Mouse (Mus musculus) midbrain, embryonic 16.5 days (tissue): ENCODE results near the gene Gsto2. TPM values are rescaled to one million over a fixed set of nuclear protein-coding genes. Genes with fewer than 3 reads are reported as not detected.

Experiments used
- ATAC-seq: fragments of 200-750 bp; cut with Nextera tagmentation; 2 replicates; pipeline ENCODE4 v1.8.0; 2017; ENCODE audit warnings: moderate TSS enrichment
- H3K27ac ChIP-seq: fragments of 300-500 bp; sonication (generic); 2 replicates; pipeline ENCODE4 v1.5.1; 2014; ENCODE audit warnings: mild to moderate bottlenecking, low read length, mixed read lengths
- H3K27me3 ChIP-seq: fragments of 300-500 bp; sonication (generic); 2 replicates; pipeline ENCODE4 v1.6.1; 2014; ENCODE audit warnings: low read depth, low read length, mixed read lengths; ENCODE audit not compliant: control insufficient read depth, insufficient read depth
- H3K36me3 ChIP-seq: fragments of 300-500 bp; sonication (generic); 2 replicates; pipeline ENCODE4 v1.6.1; 2014; ENCODE audit warnings: mild to moderate bottlenecking, low read length, moderate library complexity, mixed read lengths; ENCODE audit not compliant: control insufficient read depth, insufficient read depth
- H3K4me1 ChIP-seq: fragments of 300-500 bp; sonication (generic); 2 replicates; pipeline ENCODE4 v1.6.1; 2014; ENCODE audit warnings: mild to moderate bottlenecking, low read length, mixed read lengths; ENCODE audit not compliant: control insufficient read depth, insufficient read depth
- H3K4me2 ChIP-seq: fragments of 300-500 bp; sonication (generic); 2 replicates; pipeline ENCODE4 v1.6.1; 2014; ENCODE audit warnings: mild to moderate bottlenecking, low read length, mixed read lengths
- H3K4me3 ChIP-seq: fragments of 300-500 bp; sonication (generic); 2 replicates; pipeline ENCODE4 v1.5.1; 2014; ENCODE audit warnings: low read depth, mild to moderate bottlenecking, low read length, moderate library complexity, mixed read lengths
- H3K9ac ChIP-seq: fragments of 300-500 bp; sonication (generic); 2 replicates; pipeline ENCODE4 v1.6.1; 2014; ENCODE audit warnings: low read depth, low read length, mixed read lengths
- H3K9me3 ChIP-seq: fragments of 300-500 bp; sonication (generic); replicated peaks from 2 replicates; pipeline ENCODE4 v1.6.1; 2014; ENCODE audit warnings: mild to moderate bottlenecking, low read length, mixed read lengths; ENCODE audit not compliant: control insufficient read depth, poor library complexity, severe bottlenecking
- WGBS: fragments of 180-500 bp; shearing (Covaris S2); extraction: QIAGEN DNeasy Blood & Tissue Kit; methylation state at CpG from one replicate; pipeline ENCODE4 v1.1.7; 2014; 5-methylcytosine and 5-hydroxymethylcytosine counted together
- polyA plus RNA-seq: library from polyadenylated mRNA; unstranded; fragments of >200 nt; fragmentation: Nextera tagmentation; extraction: Ambion mirVana; gene quantifications from 2 replicates; pipeline ENCODE4 v1.2.1, GENCODE M21; 2015

The Gsto2 gene
- polyA plus RNA-seq, 1 experiment from 2014 or later, result 1.0 TPM

DNA sequence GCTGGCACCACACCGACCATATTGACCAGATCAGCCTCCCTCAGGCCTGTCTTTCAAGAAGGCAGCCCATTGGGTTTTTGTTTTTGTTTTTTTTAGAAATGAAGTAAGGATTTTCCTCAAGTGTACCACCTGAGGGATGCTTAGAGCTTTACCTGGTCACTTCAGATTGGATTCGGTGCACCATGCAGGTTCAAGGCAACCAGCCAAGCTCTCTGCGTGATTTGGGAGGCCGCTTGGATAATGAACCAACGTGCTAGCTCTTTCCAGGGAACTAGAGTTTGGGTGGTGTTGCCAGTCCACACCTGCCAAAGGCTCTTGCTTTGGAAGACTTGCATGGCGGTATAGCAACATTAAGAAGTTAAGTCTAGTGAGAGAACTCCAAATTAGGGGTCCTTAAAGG is 27.8 kb downstream of the Gsto2 start:
- Histone ChIP-seq H3K27me3 (no peaks in the 10 kb centered on the region), H3K27ac (no peak overlapping the region), H3K4me2 (no peak overlapping the region), H3K36me3 (no peaks in the 10 kb centered on the region), H3K4me1 (no peaks in the 10 kb centered on the region), H3K4me3 (no peak overlapping the region), H3K9ac (no peak overlapping the region), H3K9me3 (no peaks in the 10 kb centered on the region)
- WGBS, result 92% methylated on average over 6 of the region's 6 CpGs
- no peak for ATAC-seq

- H3K4me2 ChIP-seq, result no peak overlapping the region
- H3K4me1 ChIP-seq, result no peaks in the 10 kb centered on the region
- no peak overlapping the region for H3K27ac ChIP-seq
- no peaks in the 10 kb centered on the region for H3K36me3 ChIP-seq
- no peak overlapping the region for H3K9ac ChIP-seq
- no peaks in the 10 kb centered on the region for H3K9me3 ChIP-seq
- H3K27me3 ChIP-seq, result no peaks in the 10 kb centered on the region
- H3K4me3 ChIP-seq, result no peak overlapping the region
- WGBS, result 93% methylated on average over 8 of the region's 8 CpGs
- no peak for ATAC-seq
These were observed 33.2 kb downstream of the Gsto2 start for GRCm38 (mm10) chr19:47898472-47899079.

- Histone ChIP-seq H3K4me2 (no peak overlapping the region), H3K27me3 (no peaks in the 10 kb centered on the region), H3K27ac (no peak overlapping the region), H3K9ac (no peak overlapping the region), H3K4me1 (no peaks in the 10 kb centered on the region), H3K4me3 (no peak overlapping the region), H3K9me3 (no peaks in the 10 kb centered on the region), H3K36me3 (no peaks in the 10 kb centered on the region)
- 64% methylated on average over 6 of the region's 6 CpGs for WGBS
- ATAC-seq, result no peak
These were observed 34.7 kb downstream of the Gsto2 start for GRCm38 (mm10) chr19:47900012-47900411.

DNA sequence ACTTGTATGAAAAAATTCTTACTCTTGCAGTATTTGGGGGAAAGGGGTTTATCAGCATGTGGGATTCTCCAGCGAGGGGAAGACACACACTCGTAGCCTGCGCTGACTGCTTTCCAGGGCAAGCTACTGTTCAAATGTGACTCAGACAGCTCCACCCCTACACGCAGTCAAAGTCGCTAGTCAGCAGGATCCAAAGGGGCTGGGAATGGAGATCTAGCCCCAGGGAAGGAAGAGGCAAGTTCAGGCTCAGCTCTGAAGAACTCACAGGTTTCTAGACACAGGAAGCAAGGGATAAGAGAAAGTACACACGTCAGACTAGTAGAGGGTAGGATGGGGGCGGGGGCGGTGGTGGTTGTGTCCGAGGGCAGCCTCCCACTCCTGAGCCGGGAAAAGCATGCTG is 35.2 kb downstream of the Gsto2 start:
- 87% methylated on average over 10 of the region's 10 CpGs for WGBS

DNA sequence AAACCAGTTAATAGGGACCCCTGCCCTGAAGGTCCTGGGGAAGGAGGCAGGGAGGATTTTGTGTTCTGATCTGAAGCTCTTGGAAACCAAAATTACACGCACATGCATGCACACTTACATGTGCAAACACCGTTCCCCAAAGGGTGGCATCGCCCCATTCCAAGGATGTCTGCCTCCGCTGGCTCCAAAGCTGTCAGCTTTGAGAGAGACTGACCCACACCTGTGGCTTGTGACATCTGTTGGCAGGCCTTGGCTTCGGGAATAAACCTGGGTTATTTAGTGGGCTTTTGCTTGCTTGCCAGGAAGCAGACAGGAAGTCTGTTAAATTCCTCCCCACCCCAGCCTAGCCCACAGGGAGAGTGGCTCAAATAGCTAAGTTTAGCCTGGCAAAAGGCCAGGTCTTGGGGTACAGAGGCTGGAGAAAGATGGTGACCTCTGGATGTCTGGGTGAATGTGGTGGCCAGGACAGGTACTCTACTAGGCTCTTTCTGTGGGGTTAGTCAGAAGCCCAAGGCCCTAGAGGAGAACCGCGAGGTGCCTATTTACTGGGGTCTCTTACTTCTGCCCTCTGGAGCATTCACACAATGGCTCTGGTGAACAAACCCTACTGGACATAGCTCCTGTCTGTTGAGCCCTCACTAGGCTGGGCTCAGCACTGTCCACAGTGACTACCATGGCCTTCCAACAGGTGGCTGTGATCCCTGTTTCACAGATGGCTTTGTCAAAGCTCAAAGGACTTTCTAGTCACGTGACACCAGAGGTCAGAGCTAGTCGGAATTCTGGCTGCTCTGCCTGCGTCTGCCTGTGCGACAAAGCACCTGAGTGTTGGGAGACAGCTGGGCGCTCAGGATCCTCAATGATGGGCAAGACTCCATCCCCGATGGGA is 37.2 kb downstream of the Gsto2 start:
- 77% methylated on average over 13 of the region's 13 CpGs for WGBS
- Histone ChIP-seq H3K36me3 (no peaks in the 10 kb centered on the region), H3K4me1 (no peaks in the 10 kb centered on the region), H3K9me3 (no peaks in the 10 kb centered on the region), H3K9ac (no peak overlapping the region), H3K27ac (no peak overlapping the region), H3K4me2 (no peak overlapping the region), H3K27me3 (no peaks in the 10 kb centered on the region), H3K4me3 (no peak overlapping the region)
- no peak for ATAC-seq

More for the DNA sequence above, 35.2 kb downstream of the Gsto2 start:
- H3K36me3 ChIP-seq, result no peaks in the 10 kb centered on the region
- H3K9me3 ChIP-seq, result no peaks in the 10 kb centered on the region
- ATAC-seq, result no peak
- no peak overlapping the region for H3K27ac ChIP-seq
- no peak overlapping the region for H3K4me3 ChIP-seq
- H3K27me3 ChIP-seq, result no peaks in the 10 kb centered on the region
- H3K9ac ChIP-seq, result no peak overlapping the region
- H3K4me2 ChIP-seq, result no peak overlapping the region
- H3K4me1 ChIP-seq, result no peaks in the 10 kb centered on the region

- Histone ChIP-seq H3K4me1 (peaks cover 2% of the 10 kb centered on the region; the same call in 1 of the 2 replicates), H3K9me3 (no peaks in the 10 kb centered on the region), H3K4me3 (no peak overlapping the region), H3K36me3 (no peaks in the 10 kb centered on the region), H3K4me2 (no peak overlapping the region), H3K9ac (no peak overlapping the region), H3K27ac (no peak overlapping the region), H3K27me3 (no peaks in the 10 kb centered on the region)
- WGBS, result 55% methylated on average over 3 of the region's 4 CpGs
- ATAC-seq, result no peak
These were observed 38.3 kb downstream of the Gsto2 start for GRCm38 (mm10) chr19:47903679-47904078.

DNA sequence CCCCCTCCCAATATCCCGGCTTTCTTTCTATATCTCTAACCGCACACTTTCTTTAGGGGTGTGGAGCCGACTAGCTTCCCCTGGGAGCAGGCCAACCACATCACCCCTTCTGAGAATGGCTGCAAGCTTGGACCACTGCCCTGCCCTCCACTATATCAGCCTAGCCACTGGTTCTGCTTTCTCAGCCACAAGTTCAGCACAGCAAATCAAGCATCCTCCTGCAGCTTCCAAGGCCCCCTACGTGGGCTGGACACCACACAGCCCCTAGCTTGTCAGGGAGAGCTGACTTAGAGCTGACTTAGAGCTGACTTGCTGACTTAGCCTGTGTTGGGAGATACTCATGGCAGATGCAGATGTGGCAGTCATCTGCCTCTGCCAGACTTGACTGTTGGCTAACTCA is 39.7 kb downstream of the Gsto2 start:
- no peaks in the 10 kb centered on the region for H3K36me3 ChIP-seq
- no peak overlapping the region for H3K9ac ChIP-seq
- 84% methylated on average over 4 of the region's 4 CpGs for WGBS
- ATAC-seq, result no peak
- no peak overlapping the region for H3K4me2 ChIP-seq
- no peaks in the 10 kb centered on the region for H3K9me3 ChIP-seq
- H3K4me3 ChIP-seq, result no peak overlapping the region
- no peaks in the 10 kb centered on the region for H3K27me3 ChIP-seq
- H3K27ac ChIP-seq, result no peak overlapping the region
- H3K4me1 ChIP-seq, result peaks cover 8% of the 10 kb centered on the region

DNA sequence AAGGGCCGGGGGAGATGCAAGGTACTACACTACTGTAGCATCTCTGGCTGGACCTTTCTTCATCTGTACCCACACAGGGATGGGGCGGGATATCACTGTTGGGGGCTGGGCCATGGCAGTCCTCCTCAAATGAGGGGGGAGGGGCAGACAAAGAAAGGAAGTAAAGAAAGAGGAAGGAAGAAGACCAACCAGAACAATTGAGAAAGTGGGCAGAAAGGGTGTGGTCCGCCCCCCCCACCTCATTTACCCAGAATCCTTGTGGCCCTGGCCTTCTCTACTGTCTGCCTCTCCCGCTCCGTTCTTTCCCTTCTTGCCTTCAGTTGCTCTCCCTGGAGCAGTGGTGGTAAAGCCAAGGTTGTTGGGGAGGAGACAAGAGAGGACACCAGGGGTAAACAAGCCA is 40.3 kb downstream of the Gsto2 start:
- no peaks in the 10 kb centered on the region for H3K27me3 ChIP-seq
- no peaks in the 10 kb centered on the region for H3K9me3 ChIP-seq
- WGBS, result 93% methylated on average over 5 of the region's 5 CpGs
- H3K9ac ChIP-seq, result no peak overlapping the region
- no peak for ATAC-seq
- H3K4me2 ChIP-seq, result no peak overlapping the region
- peaks cover 8% of the 10 kb centered on the region for H3K4me1 ChIP-seq
- no peak overlapping the region for H3K27ac ChIP-seq
- no peak overlapping the region for H3K4me3 ChIP-seq
- no peaks in the 10 kb centered on the region for H3K36me3 ChIP-seq

- no peaks in the 10 kb centered on the region for H3K36me3 ChIP-seq
- no peak for ATAC-seq
- H3K9me3 ChIP-seq, result no peaks in the 10 kb centered on the region
- no peak overlapping the region for H3K9ac ChIP-seq
- WGBS, result 98% methylated on average over 9 of the region's 9 CpGs
- H3K4me1 ChIP-seq, result peaks cover 8% of the 10 kb centered on the region
- no peak overlapping the region for H3K27ac ChIP-seq
- H3K4me2 ChIP-seq, result no peak overlapping the region
- H3K27me3 ChIP-seq, result no peaks in the 10 kb centered on the region
- no peak overlapping the region for H3K4me3 ChIP-seq
These were observed 42.3 kb downstream of the Gsto2 start for GRCm38 (mm10) chr19:47907596-47907995.
